Mouse (Mus musculus) CH12.LX (cell line): ENCODE measurements around the gene Zfp277. TPM values are rescaled to one million over a fixed set of nuclear protein-coding genes. Genes with fewer than 3 reads are reported as not detected.

Source experiments
- DNase-seq: peaks from one replicate; pipeline ENCODE4 v3.0.0-alpha.2; 2013; ENCODE audit errors: extremely low read depth
- H3K27ac ChIP-seq: 2 replicates; pipeline ENCODE4 v1.5.1; 2012; ENCODE audit warnings: low read depth, mild to moderate bottlenecking, control low read depth, moderate library complexity; ENCODE audit not compliant: insufficient read depth
- H3K27me3 ChIP-seq: replicated peaks from 2 replicates; pipeline ENCODE3; 2012; ENCODE audit warnings: inconsistent platforms
- H3K36me3 ChIP-seq, 2 experiments: replicated peaks in 1 of 2; 2 replicates each; pipeline versions ENCODE3 to v1.6.1; 2012; ENCODE audit warnings: inconsistent platforms in 1 of 2, low read length in 1 of 2, mild to moderate bottlenecking in 1 of 2, mixed read lengths in 1 of 2, moderate library complexity in 1 of 2; ENCODE audit not compliant: control insufficient read depth in 1 of 2, insufficient read depth in 1 of 2
- H3K4me1 ChIP-seq, 2 experiments: 2 replicates each; pipeline ENCODE4 v1.6.1; 2012; ENCODE audit warnings: inconsistent platforms in 1 of 2, moderate library complexity in 1 of 2; ENCODE audit not compliant: insufficient read depth in 2 of 2, control insufficient read depth in 1 of 2
- H3K4me2 ChIP-seq: 2 replicates; pipeline ENCODE4 v1.6.1; 2012; ENCODE audit warnings: low read depth, mild to moderate bottlenecking, control low read depth; ENCODE audit not compliant: poor library complexity, insufficient read depth, severe bottlenecking
- H3K4me3 ChIP-seq, 3 experiments: fragments of 150-350 bp in 1 of 3; sonication (generic) in 1 of 3; replicated peaks in 1 of 3; 2 replicates each; pipeline versions ENCODE3 to v1.5.1; 2011 to 2012; ENCODE audit warnings: low read depth in 2 of 3, low read length in 2 of 3, mild to moderate bottlenecking in 2 of 3, moderate library complexity in 2 of 3, control low read depth in 1 of 3, improper control_type of control experiment in 1 of 3, inconsistent platforms in 1 of 3, mixed read lengths in 1 of 3; ENCODE audit not compliant: poor library complexity in 1 of 3
- H3K79me2 ChIP-seq: replicated peaks from 2 replicates; pipeline ENCODE4 v1.6.1; 2012; ENCODE audit warnings: mild to moderate bottlenecking, moderate library complexity; ENCODE audit not compliant: control insufficient read depth, poor library complexity, insufficient read depth, severe bottlenecking; ENCODE audit errors: extremely low read depth
- H3K9ac ChIP-seq: 2 replicates; pipeline ENCODE4 v1.6.1; 2012; ENCODE audit warnings: low read depth, mild to moderate bottlenecking, control low read depth, moderate library complexity; ENCODE audit not compliant: insufficient read depth
- H3K9me3 ChIP-seq: replicated peaks from 2 replicates; pipeline ENCODE3; 2012; ENCODE audit warnings: low read length, inconsistent platforms, mixed read lengths
- CHD2 ChIP-seq: IDR thresholded peaks from 2 replicates; pipeline ENCODE4 v1.6.1; 2011; ENCODE audit warnings: low read length, improper control_type of control experiment
- CTCF ChIP-seq, 2 experiments: IDR thresholded peaks in 1 of 2; conservative IDR thresholded peaks in 1 of 2; 2 replicates each; pipeline ENCODE4 v1.5.1; 2011 to 2012; ENCODE audit warnings: low read depth in 2 of 2, low read length in 2 of 2, improper control_type of control experiment in 1 of 2, inconsistent platforms in 1 of 2, mild to moderate bottlenecking in 1 of 2, moderate library complexity in 1 of 2
- EP300 ChIP-seq: IDR thresholded peaks from 2 replicates; pipeline ENCODE4 v1.6.1; 2011; ENCODE audit warnings: low read length, improper control_type of control experiment
- ETS1 ChIP-seq: conservative IDR thresholded peaks from 2 replicates; pipeline ENCODE4 v1.6.1; 2012; ENCODE audit warnings: low read depth, mild to moderate bottlenecking, inconsistent platforms, low read length, improper control_type of control experiment, moderate library complexity
- JUN ChIP-seq: IDR thresholded peaks from 2 replicates; pipeline ENCODE4 v1.6.1; 2011; ENCODE audit warnings: low read depth, mild to moderate bottlenecking, low read length, improper control_type of control experiment, moderate library complexity; ENCODE audit not compliant: insufficient read depth
- KAT2A ChIP-seq: IDR thresholded peaks from 2 replicates; pipeline ENCODE4 v1.6.1; 2012; ENCODE audit warnings: low read length, improper control_type of control experiment, inconsistent platforms; ENCODE audit not compliant: insufficient replicate concordance
- MAX ChIP-seq: IDR thresholded peaks from 2 replicates; pipeline ENCODE4 v1.6.1; 2011; ENCODE audit warnings: low read length, improper control_type of control experiment
- MEF2A ChIP-seq: IDR thresholded peaks from 2 replicates; pipeline ENCODE4 v1.6.1; 2014; ENCODE audit warnings: low read depth, mild to moderate bottlenecking, inconsistent platforms, low read length, improper control_type of control experiment, borderline replicate concordance
- MXI1 ChIP-seq: IDR thresholded peaks from 2 replicates; pipeline ENCODE4 v1.6.1; 2011; ENCODE audit warnings: mild to moderate bottlenecking, low read depth, low read length, improper control_type of control experiment
- MYC ChIP-seq: IDR thresholded peaks from 2 replicates; pipeline ENCODE4 v1.6.1; 2011; ENCODE audit warnings: low read depth, mild to moderate bottlenecking, improper control_type of control experiment, low read length
- NELFE ChIP-seq: IDR thresholded peaks from 2 replicates; pipeline ENCODE4 v1.6.1; 2011; ENCODE audit warnings: low read depth, low read length, improper control_type of control experiment
- NRF1 ChIP-seq: IDR thresholded peaks from 2 replicates; pipeline ENCODE4 v1.6.1; 2014; ENCODE audit warnings: low read depth, mild to moderate bottlenecking, inconsistent platforms, low read length, improper control_type of control experiment, moderate library complexity
- POLR2A ChIP-seq: IDR thresholded peaks from 2 replicates; pipeline ENCODE4 v1.6.1; 2011; ENCODE audit warnings: low read depth, mild to moderate bottlenecking, improper control_type of control experiment, low read length
- POLR2AphosphoS2 ChIP-seq: IDR thresholded peaks from 2 replicates; pipeline ENCODE4 v1.6.1; 2011; ENCODE audit warnings: low read depth, low read length, improper control_type of control experiment
- RAD21 ChIP-seq: IDR thresholded peaks from 2 replicates; pipeline ENCODE4 v1.6.1; 2011; ENCODE audit warnings: low read depth, mild to moderate bottlenecking, low read length, improper control_type of control experiment, moderate library complexity
- SIN3A ChIP-seq: IDR thresholded peaks from 2 replicates; pipeline ENCODE4 v1.6.1; 2012; ENCODE audit warnings: low read length, improper control_type of control experiment, inconsistent platforms
- SMC3 ChIP-seq: IDR thresholded peaks from 2 replicates; pipeline ENCODE4 v1.6.1; 2011; ENCODE audit warnings: low read depth, low read length, improper control_type of control experiment
- TBP ChIP-seq: conservative IDR thresholded peaks from 2 replicates; pipeline ENCODE4 v1.6.1; 2011; ENCODE audit warnings: low read depth, low read length, improper control_type of control experiment
- UBTF ChIP-seq: IDR thresholded peaks from 2 replicates; pipeline ENCODE4 v1.6.1; 2012; ENCODE audit warnings: low read depth, mild to moderate bottlenecking, inconsistent platforms, low read length, improper control_type of control experiment, moderate library complexity
- USF1 ChIP-seq: IDR thresholded peaks from 2 replicates; pipeline ENCODE4 v1.6.1; 2014; ENCODE audit warnings: low read depth, mild to moderate bottlenecking, inconsistent platforms, low read length, improper control_type of control experiment
- USF2 ChIP-seq: conservative IDR thresholded peaks from 2 replicates; pipeline ENCODE4 v1.6.1; 2011; ENCODE audit warnings: low read depth, low read length, improper control_type of control experiment
- ZC3H11A ChIP-seq: IDR thresholded peaks from 2 replicates; pipeline ENCODE4 v1.6.1; 2012; ENCODE audit warnings: low read depth, mild to moderate bottlenecking, inconsistent platforms, low read length, improper control_type of control experiment
- ZKSCAN1 ChIP-seq: IDR thresholded peaks from 2 replicates; pipeline ENCODE4 v1.6.1; 2012; ENCODE audit warnings: low read depth, inconsistent platforms, low read length, improper control_type of control experiment, borderline replicate concordance
- ZMIZ1 ChIP-seq: IDR thresholded peaks from 2 replicates; pipeline ENCODE4 v1.6.1; 2012; ENCODE audit warnings: low read depth, mild to moderate bottlenecking, inconsistent platforms, low read length, improper control_type of control experiment
- dilution Hi-C: fragments of 300-500 bp; cut with MboI; formaldehyde crosslinking; loops from 2 replicates; pipeline ENCODE4 v1.14.3; 2020; ENCODE audit warnings: low sequenced_read_pairs; ENCODE audit not compliant: extremely low pct_unique_long_range_greater_than_20kb, extremely low pct_ligation_motif_present
- in situ Hi-C: fragments of 300-500 bp; cut with MboI; formaldehyde crosslinking; loops from 3 replicates; pipeline ENCODE4 v1.14.3; 2019; ENCODE audit warnings: low sequenced_read_pairs, low pct_ligation_motif_present, low pct_unique_long_range_greater_than_20kb, mixed read lengths
- polyA plus RNA-seq: library from polyadenylated mRNA; unstranded; fragments of >175 nt; gene quantifications from 2 replicates; pipeline ENCODE4 v1.2.1, GENCODE M21; 2012; ENCODE audit warnings: low read depth; ENCODE audit not compliant: insufficient read length
- total RNA-seq, 2 experiments: library from RNA; depleted of rRNA; stranded (reverse); fragments of 300-350 nt in 1 of 2; fragments of >200 nt in 1 of 2; gene quantifications; 2 replicates each; pipeline ENCODE4 v1.2.3; 2012 to 2014

The Zfp277 gene
- total and polyA plus RNA-seq, 3 experiments = 13.7 to 31.2 (median 18.9) TPM

GRCm38 (mm10) chr12:40399386-40399785, 46.3 kb downstream of the Zfp277 start:
- DNase-seq = no peak
- TF ChIP-seq POLR2AphosphoS2 = no peak
- no peak for TF ChIP-seq USF1
- TF ChIP-seq CTCF (conservative IDR thresholded peaks at IDR 0.05 in 1 of 2, IDR thresholded peaks at IDR 0.05 in 1 of 2; ENCODE audit: low read depth in 2 of 2, low read length in 2 of 2) = no peak
- no peak for TF ChIP-seq CHD2
- Histone ChIP-seq H3K27me3 (no peaks in the 10 kb centered on the region), H3K36me3 (peaks cover 0 to 8% of the 10 kb centered on the region in 2 experiments), H3K4me3 (no peak overlapping the region), H3K27ac (no peak overlapping the region), H3K4me1 (no peaks in the 10 kb centered on the region), H3K9me3 (peaks cover 3% of the 10 kb centered on the region), H3K4me2 (no peak overlapping the region), H3K79me2 (no peaks in the 10 kb centered on the region), H3K9ac (no peak overlapping the region)
- in situ Hi-C loops (no loop called here), dilution Hi-C loops (no loop called here)

GRCm38 (mm10) chr12:40398916-40399315, 46.8 kb downstream of the Zfp277 start:
- Histone ChIP-seq H3K4me1 (no peaks in the 10 kb centered on the region), H3K79me2 (no peaks in the 10 kb centered on the region), H3K27ac (no peak overlapping the region), H3K4me3 (no peak overlapping the region), H3K9ac (no peak overlapping the region), H3K9me3 (peaks cover 3% of the 10 kb centered on the region), H3K36me3 (peaks cover 0 to 8% of the 10 kb centered on the region in 2 experiments), H3K4me2 (no peak overlapping the region), H3K27me3 (no peaks in the 10 kb centered on the region)
- in situ Hi-C loops (no loop called here), dilution Hi-C loops (no loop called here)
- no peak for DNase-seq
- TF ChIP-seq TBP (no peak), RAD21 (no peak)

DNA sequence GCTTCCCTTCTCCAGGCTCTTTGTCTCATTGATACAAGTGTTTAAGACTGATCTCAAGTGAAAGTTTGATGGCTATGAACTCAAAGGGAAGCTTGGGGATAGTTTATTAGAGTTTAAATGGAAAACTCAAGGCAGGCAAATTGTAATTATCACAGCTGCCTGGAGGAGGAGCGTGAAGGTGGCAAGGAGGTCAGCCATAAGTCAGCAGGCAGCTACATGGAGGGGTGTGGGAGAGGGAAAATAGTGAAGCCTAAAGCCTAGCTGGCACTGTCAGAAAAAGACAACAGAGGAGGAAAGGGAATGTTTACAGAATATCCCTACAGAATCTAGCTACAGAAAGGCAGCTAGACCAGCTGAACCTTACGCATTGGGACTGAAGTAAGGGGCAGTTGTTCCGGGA, 52.8 kb downstream of the Zfp277 start:
- H3K36me3 ChIP-seq = peaks cover 0 to 10% of the 10 kb centered on the region in 2 experiments
- H3K9me3 ChIP-seq = peaks cover 3% of the 10 kb centered on the region
- TF ChIP-seq JUN = no peak
- TF ChIP-seq POLR2AphosphoS2 = no peak
- no peak for TF ChIP-seq MYC
- no peak for TF ChIP-seq MEF2A
- no peak for TF ChIP-seq NRF1
- TF ChIP-seq KAT2A = no peak
- no peak for TF ChIP-seq ZKSCAN1
- no peak for TF ChIP-seq ETS1
- TF ChIP-seq MAX = no peak
- no peak for TF ChIP-seq SMC3
- TF ChIP-seq SIN3A = no peak
- TF ChIP-seq MXI1 = no peak
- TF ChIP-seq ZMIZ1 = no peak
- no peak for TF ChIP-seq POLR2A
- TF ChIP-seq ZC3H11A = no peak
- no peak for TF ChIP-seq EP300
- TF ChIP-seq UBTF = no peak
- no peak for TF ChIP-seq NELFE
- no peak for TF ChIP-seq USF2
- H3K4me1 ChIP-seq = no peaks in the 10 kb centered on the region
- DNase-seq = no peak
- in situ Hi-C loops (no loop called here), dilution Hi-C loops (no loop called here)
- H3K79me2 ChIP-seq = no peaks in the 10 kb centered on the region
- H3K9ac ChIP-seq = no peak overlapping the region
- no peak overlapping the region for H3K4me3 ChIP-seq
- H3K4me2 ChIP-seq = no peak overlapping the region
- H3K27ac ChIP-seq = no peak overlapping the region
- no peaks in the 10 kb centered on the region for H3K27me3 ChIP-seq
